In the genomic region with DNA sequence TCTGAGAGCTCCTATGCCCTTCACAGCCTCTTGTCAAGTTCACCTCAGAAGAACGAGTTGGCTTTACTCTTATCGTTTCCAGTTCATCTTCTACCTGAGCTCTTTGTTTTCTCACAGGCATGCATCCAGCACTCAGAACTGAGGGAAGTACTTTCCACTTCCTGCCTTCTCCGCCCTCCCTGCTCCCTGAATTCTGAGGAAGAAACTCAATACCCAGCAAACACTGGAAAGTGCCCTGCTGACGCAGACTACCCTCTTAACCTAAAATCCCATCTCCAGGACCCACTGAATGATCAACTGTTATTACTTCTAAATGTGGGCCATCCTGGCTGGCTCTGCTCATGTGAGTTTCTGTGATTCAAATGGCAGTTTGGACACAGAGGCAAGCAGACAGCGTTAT, we compare ENCODE assay signal across 24 mouse cellular contexts. TPM values are rescaled to one million over a fixed set of nuclear protein-coding genes. Genes with fewer than 3 reads are reported as not detected.
"Had no signal": no experiment of that assay in that cellular context is flagged by ENCODE, and none has a peak within 500 bp of the region (broad histone marks: within the 10 kb centered on the region; RNA-seq: fewer than 3 reads in every experiment).

No protein-coding gene starts in this region.

- H3K27ac ChIP-seq: intestine, embryonic 15.5 days; kidney, postnatal 0 days; limb, embryonic 12.5 days; limb, embryonic 15.5 days; liver, embryonic 14.5 days; macrophage; midbrain, embryonic 12.5 days; midbrain, embryonic 15.5 days; neural tube, embryonic 12.5 days; neural tube, embryonic 15.5 days; stomach, postnatal 0 days had no signal

- ATAC-seq: intestine, embryonic 15.5 days; liver, postnatal 0 days; midbrain, embryonic 15.5 days had no signal

- H3K36me3 ChIP-seq: intestine, embryonic 15.5 days; limb, embryonic 12.5 days; limb, embryonic 15.5 days; midbrain, embryonic 12.5 days; midbrain, embryonic 15.5 days; neural tube, embryonic 12.5 days; neural tube, embryonic 15.5 days had no signal

- H3K4me3 ChIP-seq: intestine, embryonic 15.5 days; limb, embryonic 12.5 days; limb, embryonic 15.5 days; midbrain, embryonic 12.5 days; midbrain, embryonic 15.5 days; neural tube, embryonic 12.5 days; neural tube, embryonic 15.5 days had no signal

- DNase-seq: kidney, adult 11 months; kidney, adult 9 months; kidney, postnatal 25 days; left cerebral cortex, postnatal 4 days; liver, postnatal 0 days; right cerebral cortex, adult 18-20 months; right cerebral cortex, postnatal 14 days; right cerebral cortex, postnatal 4 days; thymus, adult 2 months; thymus, postnatal 14 days; thymus, postnatal 4 days had no signal

- H3K9ac ChIP-seq: intestine, embryonic 15.5 days; limb, embryonic 12.5 days; limb, embryonic 15.5 days; liver, embryonic 14.5 days; liver, postnatal 0 days; midbrain, embryonic 12.5 days; midbrain, embryonic 15.5 days; neural tube, embryonic 12.5 days; neural tube, embryonic 15.5 days had no signal

- H3K4me1 ChIP-seq: intestine, embryonic 15.5 days; limb, embryonic 12.5 days; midbrain, embryonic 12.5 days; midbrain, embryonic 15.5 days; neural tube, embryonic 12.5 days; neural tube, embryonic 15.5 days had no signal

- H3K27me3 ChIP-seq: intestine, embryonic 15.5 days; limb, embryonic 12.5 days; limb, embryonic 15.5 days; midbrain, embryonic 12.5 days; midbrain, embryonic 15.5 days; neural tube, embryonic 12.5 days; neural tube, embryonic 15.5 days had no signal

- H3K4me2 ChIP-seq: intestine, embryonic 15.5 days; limb, embryonic 12.5 days; limb, embryonic 15.5 days; liver, embryonic 11.5 days; midbrain, embryonic 12.5 days; midbrain, embryonic 15.5 days; neural tube, embryonic 12.5 days; neural tube, embryonic 15.5 days had no signal

- H3K9me3 ChIP-seq: intestine, embryonic 15.5 days; limb, embryonic 12.5 days; limb, embryonic 15.5 days; midbrain, embryonic 12.5 days; midbrain, embryonic 15.5 days; neural tube, embryonic 12.5 days; neural tube, embryonic 15.5 days had no signal

RNA-seq across cellular contexts. Expression of gene Kcnj15, which starts 8.7 kb away (rescaled TPM):
- total RNA-seq: megakaryocyte, adult 5-6 weeks had no signal
- polyA plus RNA-seq: macrophage had no signal
